Mouse (Mus musculus) myocyte (in vitro differentiated cells): ENCODE measurements around the gene Usp17ld. TPM values are rescaled to one million over a fixed set of nuclear protein-coding genes. Genes with fewer than 3 reads are reported as not detected.
"Not testable (repeated sequence)": the region's sequence is repeated elsewhere in the genome, so short reads cannot be mapped to it uniquely, and the experiment has no call there.

ENCODE experiments used
- H3K27me3 ChIP-seq: one replicate; pipeline ENCODE4 v1.6.1; 2011; ENCODE audit not compliant: control insufficient read depth, insufficient read depth, insufficient read length
- H3K36me3 ChIP-seq: one replicate; pipeline ENCODE4 v1.6.1; 2011; ENCODE audit not compliant: control insufficient read depth, insufficient read depth
- H3K4me2 ChIP-seq: one replicate; pipeline ENCODE4 v1.6.1; 2011; ENCODE audit warnings: low read depth, control low read depth
- H3K4me3 ChIP-seq: one replicate; pipeline ENCODE4 v1.5.1; 2011; ENCODE audit warnings: mild to moderate bottlenecking, control low read depth, moderate library complexity
- H3K79me2 ChIP-seq: one replicate; pipeline ENCODE4 v1.6.1; 2011; ENCODE audit not compliant: control insufficient read depth, insufficient read depth
- H3ac ChIP-seq: one replicate; pipeline ENCODE4 v1.6.1; 2011; ENCODE audit not compliant: control insufficient read depth, insufficient read length
- CEBPB ChIP-seq: IDR thresholded peaks from 2 replicates; pipeline ENCODE4 v1.6.1; 2011; ENCODE audit warnings: mild to moderate bottlenecking, moderate library complexity; ENCODE audit not compliant: poor library complexity, insufficient read depth, severe bottlenecking
- E2F4 ChIP-seq: IDR thresholded peaks from one replicate; pipeline ENCODE4 v1.6.1; 2011; ENCODE audit warnings: mild to moderate bottlenecking, control low read depth, moderate library complexity; ENCODE audit not compliant: insufficient read depth
- MAX ChIP-seq: IDR thresholded peaks from one replicate; pipeline ENCODE4 v1.6.1; 2011; ENCODE audit warnings: low read depth, mild to moderate bottlenecking, control low read depth
- MYOD1 ChIP-seq, 3 experiments: IDR thresholded peaks; one replicate each; pipeline ENCODE4 v1.6.1; 2011; ENCODE audit warnings: control low read depth in 2 of 3, low read depth in 2 of 3, mild to moderate bottlenecking in 2 of 3, moderate library complexity in 1 of 3; ENCODE audit not compliant: insufficient read length in 2 of 3, control insufficient read depth in 1 of 3
- MYOG ChIP-seq, 3 experiments: IDR thresholded peaks; one replicate each; pipeline ENCODE4 v1.6.1; 2011; ENCODE audit warnings: control low read depth in 2 of 3, low read depth in 2 of 3, mild to moderate bottlenecking in 2 of 3; ENCODE audit not compliant: insufficient read length in 2 of 3, control insufficient read depth in 1 of 3, insufficient read depth in 1 of 3
- POLR2A ChIP-seq: IDR thresholded peaks from one replicate; pipeline ENCODE4 v1.6.1; 2011; ENCODE audit warnings: low read depth, mild to moderate bottlenecking, control low read depth, moderate library complexity; ENCODE audit not compliant: insufficient read length
- POLR2AphosphoS2 ChIP-seq: IDR thresholded peaks from one replicate; pipeline ENCODE4 v1.6.1; 2011; ENCODE audit warnings: low read depth, control low read depth; ENCODE audit not compliant: insufficient read length
- REST ChIP-seq: IDR thresholded peaks from one replicate; pipeline ENCODE4 v1.6.1; 2011; ENCODE audit warnings: mild to moderate bottlenecking, control low read depth, moderate library complexity; ENCODE audit not compliant: insufficient read depth, insufficient read length
- SRF ChIP-seq: IDR thresholded peaks from one replicate; pipeline ENCODE4 v1.6.1; 2011; ENCODE audit warnings: low read depth; ENCODE audit not compliant: control insufficient read depth, insufficient read length
- TCF12 ChIP-seq: IDR thresholded peaks from one replicate; pipeline ENCODE4 v1.6.1; 2011; ENCODE audit warnings: mild to moderate bottlenecking, control low read depth; ENCODE audit not compliant: poor library complexity, insufficient read depth, severe bottlenecking
- TCF3 ChIP-seq: IDR thresholded peaks from one replicate; pipeline ENCODE4 v1.6.1; 2011; ENCODE audit warnings: low read depth, control low read depth; ENCODE audit not compliant: insufficient read length
- USF1 ChIP-seq: IDR thresholded peaks from one replicate; pipeline ENCODE4 v1.6.1; 2011; ENCODE audit warnings: low read depth, mild to moderate bottlenecking, control low read depth, moderate library complexity
- polyA plus RNA-seq: library from polyadenylated mRNA; unstranded; fragments of >200 nt; fragmentation: generic; extraction: Trizol; gene quantifications from one replicate; pipeline ENCODE4 v1.2.1, GENCODE M21; 2012; ENCODE audit warnings: missing spikeins

The Usp17ld gene
- polyA plus RNA-seq: 0.05 TPM

- H3ac ChIP-seq, H3K4me3 ChIP-seq, H3K4me2 ChIP-seq, H3K36me3 ChIP-seq, H3K79me2 ChIP-seq, H3K27me3 ChIP-seq: not testable (repeated sequence)
These were observed at the start of gene Usp17ld for GRCm38 (mm10) chr7:103252405-103252804. Gene Usp17ld, minus strand, starts transcription at chr7:103252505.

GRCm38 (mm10) chr7:103216696-103217095 lies 35.6 kb downstream of the Usp17ld start, which contains the start of gene Olfr594:
Gene Olfr594, plus strand, starts transcription at chr7:103216996.
- TF ChIP-seq POLR2A: no peak
- no peaks in the 10 kb centered on the region for H3K36me3 ChIP-seq
- no peaks in the 10 kb centered on the region for H3K79me2 ChIP-seq
- no peak within 1 kb of the TSS for H3K4me3 ChIP-seq
- no peak within 1 kb of the TSS for H3K4me2 ChIP-seq
- H3K27me3 ChIP-seq: no peaks in the 10 kb centered on the region
- no peak within 1 kb of the TSS for H3ac ChIP-seq

DNA sequence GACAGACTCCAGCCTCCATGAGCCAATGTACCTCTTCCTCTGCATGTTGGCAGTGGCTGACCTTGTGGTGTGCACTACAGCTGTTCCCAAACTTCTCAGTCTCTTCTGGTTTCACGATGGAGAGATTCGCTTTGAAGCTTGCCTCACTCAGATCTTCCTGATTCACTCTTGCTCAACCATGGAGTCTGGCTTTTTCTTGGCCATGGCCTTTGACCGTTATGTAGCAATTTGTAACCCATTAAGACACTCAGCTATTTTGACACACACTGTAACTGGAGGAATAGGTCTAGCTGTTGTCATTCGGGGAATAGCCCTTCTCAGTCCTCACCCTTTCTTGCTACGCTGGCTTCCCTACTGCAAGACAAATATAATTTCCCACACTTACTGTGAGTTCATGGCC lies 40.3 kb downstream of the Usp17ld start:
- not testable (repeated sequence) for H3K4me2 ChIP-seq, H3K4me3 ChIP-seq, H3ac ChIP-seq, H3K36me3 ChIP-seq, H3K79me2 ChIP-seq, H3K27me3 ChIP-seq

GRCm38 (mm10) chr7:103211562-103211961 lies 40.7 kb downstream of the Usp17ld start, which contains the start of gene Olfr593:
Gene Olfr593, plus strand, starts transcription at chr7:103211862.
- Histone ChIP-seq H3K4me2 (no peak within 1 kb of the TSS), H3ac (no peak within 1 kb of the TSS), H3K36me3 (no peaks in the 10 kb centered on the region), H3K4me3 (no peak within 1 kb of the TSS), H3K79me2 (no peaks in the 10 kb centered on the region), H3K27me3 (no peaks in the 10 kb centered on the region)
- TF ChIP-seq SRF: no peak
- TF ChIP-seq TCF3: no peak
- TF ChIP-seq MAX: no peak
- TF ChIP-seq TCF12: no peak
- no peak for TF ChIP-seq REST
- TF ChIP-seq E2F4: no peak
- TF ChIP-seq CEBPB: no peak
- no peak for TF ChIP-seq MYOG (IDR thresholded peaks at IDR 0.05; ENCODE audit: control insufficient read depth in 1 of 3, insufficient read depth in 1 of 3, insufficient read length in 2 of 3, low read depth in 2 of 3)
- TF ChIP-seq POLR2A: no peak
- no peak for TF ChIP-seq USF1
- TF ChIP-seq MYOD1 (IDR thresholded peaks at IDR 0.05; ENCODE audit: control insufficient read depth in 1 of 3, insufficient read length in 2 of 3, low read depth in 2 of 3): no peak
- no peak for TF ChIP-seq POLR2AphosphoS2

Other genes starting within 250 kb of the Usp17ld start
- not detected for gene Olfr582, start 214.5 kb downstream of the Usp17ld start, polyA plus RNA-seq
- not detected for gene Olfr583, start 201.2 kb downstream of the Usp17ld start, polyA plus RNA-seq
- gene Olfr584, start 170.6 kb downstream of the Usp17ld start, polyA plus RNA-seq: not detected
- gene Olfr585, start 154.8 kb downstream of the Usp17ld start, polyA plus RNA-seq: not detected
- gene Olfr586, start 126.9 kb downstream of the Usp17ld start, polyA plus RNA-seq: not detected
- gene Olfr588-ps1, start 111.6 kb downstream of the Usp17ld start, polyA plus RNA-seq: not detected
- not detected for gene Olfr589, start 96.1 kb downstream of the Usp17ld start, polyA plus RNA-seq
- gene Olfr591, start 74.2 kb downstream of the Usp17ld start, polyA plus RNA-seq: not detected
- not detected for gene Olfr592, start 67.7 kb downstream of the Usp17ld start, polyA plus RNA-seq
- not detected for gene Olfr593, start 40.6 kb downstream of the Usp17ld start, polyA plus RNA-seq
- gene Olfr594, start 35.5 kb downstream of the Usp17ld start, polyA plus RNA-seq: not detected
- gene Olfr596, start 53.1 kb upstream of the Usp17ld start, polyA plus RNA-seq: not detected
- not detected for gene Olfr597, start 63.8 kb upstream of the Usp17ld start, polyA plus RNA-seq
- gene Olfr598, start 71.1 kb upstream of the Usp17ld start, polyA plus RNA-seq: not detected
- gene Olfr599, start 83.4 kb upstream of the Usp17ld start, polyA plus RNA-seq: not detected
- gene Olfr600, start 97.2 kb upstream of the Usp17ld start, polyA plus RNA-seq: not detected
- not detected for gene Olfr601, start 110.2 kb upstream of the Usp17ld start, polyA plus RNA-seq
- not detected for gene Olfr603, start 133.7 kb upstream of the Usp17ld start, polyA plus RNA-seq
- gene Usp17lc, start 162.6 kb upstream of the Usp17ld start, polyA plus RNA-seq: not detected
- not detected for gene Olfr605, start 192.9 kb upstream of the Usp17ld start, polyA plus RNA-seq
- gene Olfr606, start 196.5 kb upstream of the Usp17ld start, polyA plus RNA-seq: not detected
- gene Olfr607, start 211.6 kb upstream of the Usp17ld start, polyA plus RNA-seq: not detected
- not detected for gene Olfr608, start 217.4 kb upstream of the Usp17ld start, polyA plus RNA-seq
- not detected for gene Olfr609, start 245.6 kb upstream of the Usp17ld start, polyA plus RNA-seq